Mouse (Mus musculus): Measurements from ENCODE around the gene Actr5. TPM values are rescaled to one million over a fixed set of nuclear protein-coding genes. Genes with fewer than 3 reads are reported as not detected.

Actr5 gene
- polyA plus RNA-seq, 1 experiment, result 7.7 TPM

DNA sequence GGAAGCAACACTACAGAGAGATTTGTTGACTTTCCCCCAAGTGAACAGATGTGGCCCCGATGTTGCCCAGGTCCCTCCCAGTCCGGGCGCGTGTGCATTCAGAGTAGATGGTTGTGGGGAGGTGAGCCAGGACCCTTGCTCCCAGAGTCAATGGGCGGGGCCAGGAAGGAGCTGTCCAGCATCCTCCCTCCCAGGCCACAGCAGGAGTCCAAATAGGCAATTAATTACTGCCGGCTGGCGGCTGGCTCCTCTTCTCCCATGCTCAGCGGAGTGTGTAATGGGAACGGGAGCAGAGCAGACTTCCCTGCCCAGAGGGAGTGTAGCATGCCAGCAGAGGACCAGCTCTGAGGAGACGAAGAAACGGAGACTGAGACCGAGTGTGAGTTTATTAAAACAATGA is 29.6 kb upstream of the Actr5 start:
- Histone ChIP-seq H3K4me3 (ENCODE audit: low read depth, low read length) (no peak overlapping the region), H3K27ac (ENCODE audit: insufficient read depth, low read depth, low read length) (no peak overlapping the region), H3K36me3 (ENCODE audit: control insufficient read depth, insufficient read depth, low read length) (no peaks in the 10 kb centered on the region), H3K4me1 (ENCODE audit: control insufficient read depth, insufficient read depth, insufficient read length, low read length) (no peaks in the 10 kb centered on the region), H3K27me3 (ENCODE audit: control insufficient read depth, insufficient read depth, low read length) (no peaks in the 10 kb centered on the region)
- 3% methylated on average over 12 of the region's 12 CpGs for WGBS
- TF ChIP-seq POLR2A (IDR thresholded peaks at IDR 0.05; ENCODE audit: low read depth, low read length) (no peak), CTCF (IDR thresholded peaks at IDR 0.05; ENCODE audit: extremely low read depth, insufficient read length, insufficient replicate concordance, low read depth, low read length) (no peak)

DNA sequence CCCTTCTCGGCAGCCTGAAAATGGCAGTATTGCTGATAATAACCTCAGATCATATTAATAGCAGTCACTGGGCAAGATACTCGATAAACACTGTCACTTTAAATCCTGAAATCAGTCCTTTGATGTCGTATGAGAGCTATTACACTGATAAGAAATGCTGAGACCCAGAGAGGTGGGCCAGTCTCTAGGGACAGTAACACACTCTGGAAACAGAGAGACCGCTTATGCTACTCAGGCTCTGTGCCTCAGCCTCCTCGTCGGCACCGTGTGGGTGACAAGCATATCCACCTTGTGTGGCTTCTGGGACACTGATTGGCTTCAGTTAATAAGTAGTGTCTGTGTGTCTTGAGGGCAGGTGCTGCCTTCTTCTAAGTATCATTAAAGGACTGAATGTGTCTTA is 29.1 kb upstream of the Actr5 start:
- 30% methylated on average over 7 of the region's 7 CpGs for WGBS
- Histone ChIP-seq H3K27me3 (ENCODE audit: control insufficient read depth, insufficient read depth, low read length) (no peaks in the 10 kb centered on the region), H3K27ac (ENCODE audit: insufficient read depth, low read depth, low read length) (no peak overlapping the region), H3K4me3 (ENCODE audit: low read depth, low read length) (no peak overlapping the region), H3K36me3 (ENCODE audit: control insufficient read depth, insufficient read depth, low read length) (no peaks in the 10 kb centered on the region), H3K4me1 (ENCODE audit: control insufficient read depth, insufficient read depth, insufficient read length, low read length) (no peaks in the 10 kb centered on the region)
- TF ChIP-seq POLR2A (IDR thresholded peaks at IDR 0.05; ENCODE audit: low read depth, low read length) (no peak), CTCF (IDR thresholded peaks at IDR 0.05; ENCODE audit: extremely low read depth, insufficient read length, insufficient replicate concordance, low read depth, low read length) (no peak)

DNA sequence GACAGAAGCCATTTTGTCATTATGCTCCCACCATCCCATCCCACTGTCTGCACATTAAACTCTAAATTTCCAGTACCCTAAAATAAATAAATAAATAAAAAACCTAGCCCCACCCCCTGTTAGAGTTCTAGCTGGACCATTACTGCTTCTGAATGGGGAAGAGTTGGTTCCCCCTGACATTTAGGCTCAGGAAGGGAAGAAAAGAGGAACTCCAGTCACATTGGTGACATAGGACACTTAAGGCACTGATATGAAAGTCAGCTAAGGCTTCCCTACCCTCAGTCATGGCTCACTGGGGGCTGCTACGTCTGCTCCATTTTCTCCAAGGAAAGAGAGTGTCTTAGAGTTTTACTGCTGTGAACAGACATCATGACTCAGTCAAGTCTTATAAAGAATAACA is 27.9 kb upstream of the Actr5 start:
- H3K4me1 ChIP-seq (ENCODE audit: control insufficient read depth, insufficient read depth, insufficient read length, low read length), result no peaks in the 10 kb centered on the region
- H3K27me3 ChIP-seq (ENCODE audit: control insufficient read depth, insufficient read depth, low read length), result no peaks in the 10 kb centered on the region
- no peaks in the 10 kb centered on the region for H3K36me3 ChIP-seq (ENCODE audit: control insufficient read depth, insufficient read depth, low read length)
- no peak overlapping the region for H3K4me3 ChIP-seq (ENCODE audit: low read depth, low read length)
- H3K27ac ChIP-seq (ENCODE audit: insufficient read depth, low read depth, low read length), result no peak overlapping the region
- WGBS, result 54% methylated on average over 1 of the region's 1 CpGs
- TF ChIP-seq POLR2A (IDR thresholded peaks at IDR 0.05; ENCODE audit: low read depth, low read length), result no peak
- no peak for TF ChIP-seq CTCF (IDR thresholded peaks at IDR 0.05; ENCODE audit: extremely low read depth, insufficient read length, insufficient replicate concordance, low read depth, low read length)

DNA sequence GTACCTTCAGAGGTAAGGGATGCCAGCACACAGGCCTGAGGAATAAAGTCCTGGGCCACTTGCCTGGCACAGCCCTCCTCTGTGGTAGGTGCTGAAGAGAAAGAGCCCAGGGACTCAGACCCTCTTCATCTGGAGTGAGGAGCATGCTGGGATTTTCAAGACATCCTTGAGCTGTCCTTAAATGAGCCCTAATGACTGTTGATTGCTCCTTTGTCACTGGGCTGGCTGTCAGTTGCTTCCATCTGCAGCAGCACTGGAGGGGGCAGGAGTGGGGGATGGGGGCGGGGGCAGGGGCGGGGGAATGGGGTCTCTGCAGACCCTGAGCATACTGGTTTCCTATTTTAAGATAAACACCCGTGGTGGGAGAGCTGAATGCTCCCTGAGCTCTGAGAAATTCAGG is 24.2 kb upstream of the Actr5 start:
- Histone ChIP-seq H3K4me3 (ENCODE audit: low read depth, low read length) (no peak overlapping the region), H3K27ac (ENCODE audit: insufficient read depth, low read depth, low read length) (no peak overlapping the region), H3K4me1 (ENCODE audit: control insufficient read depth, insufficient read depth, insufficient read length, low read length) (no peaks in the 10 kb centered on the region), H3K27me3 (ENCODE audit: control insufficient read depth, insufficient read depth, low read length) (peaks cover 14% of the 10 kb centered on the region; the same call in 1 of the 2 replicates), H3K36me3 (ENCODE audit: control insufficient read depth, insufficient read depth, low read length) (no peaks in the 10 kb centered on the region)
- 17% methylated on average over 3 of the region's 3 CpGs for WGBS
- TF ChIP-seq CTCF (IDR thresholded peaks at IDR 0.05; ENCODE audit: extremely low read depth, insufficient read length, insufficient replicate concordance, low read depth, low read length), result no peak
- no peak for TF ChIP-seq POLR2A (IDR thresholded peaks at IDR 0.05; ENCODE audit: low read depth, low read length)

DNA sequence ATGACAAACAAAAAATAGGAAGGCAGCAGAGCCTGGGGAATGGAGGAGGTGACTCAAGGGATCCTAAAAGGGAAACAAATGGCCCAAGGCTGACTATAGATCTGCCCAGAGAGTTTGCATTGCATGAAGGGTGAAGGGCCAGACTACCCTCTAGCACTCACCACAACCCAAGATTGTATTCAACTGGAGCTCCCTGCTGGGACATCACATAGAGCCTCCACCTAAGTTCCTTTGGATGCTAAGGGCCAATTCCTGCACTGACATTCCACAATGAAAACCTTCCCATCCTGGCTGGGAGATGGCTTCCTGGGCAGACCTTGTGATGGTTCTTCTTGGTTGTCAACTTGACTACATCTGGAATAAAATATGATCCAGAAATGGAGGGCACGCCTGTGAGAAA is 23.4 kb upstream of the Actr5 start:
- Histone ChIP-seq H3K4me3 (ENCODE audit: low read depth, low read length) (no peak overlapping the region), H3K27ac (ENCODE audit: insufficient read depth, low read depth, low read length) (no peak overlapping the region), H3K36me3 (ENCODE audit: control insufficient read depth, insufficient read depth, low read length) (no peaks in the 10 kb centered on the region), H3K27me3 (ENCODE audit: control insufficient read depth, insufficient read depth, low read length) (peaks cover 15% of the 10 kb centered on the region; the same call in 1 of the 2 replicates), H3K4me1 (ENCODE audit: control insufficient read depth, insufficient read depth, insufficient read length, low read length) (no peaks in the 10 kb centered on the region)
- WGBS, result 43% methylated on average over 1 of the region's 1 CpGs
- TF ChIP-seq POLR2A (IDR thresholded peaks at IDR 0.05; ENCODE audit: low read depth, low read length) (no peak), CTCF (IDR thresholded peaks at IDR 0.05; ENCODE audit: extremely low read depth, insufficient read length, insufficient replicate concordance, low read depth, low read length) (no peak)

DNA sequence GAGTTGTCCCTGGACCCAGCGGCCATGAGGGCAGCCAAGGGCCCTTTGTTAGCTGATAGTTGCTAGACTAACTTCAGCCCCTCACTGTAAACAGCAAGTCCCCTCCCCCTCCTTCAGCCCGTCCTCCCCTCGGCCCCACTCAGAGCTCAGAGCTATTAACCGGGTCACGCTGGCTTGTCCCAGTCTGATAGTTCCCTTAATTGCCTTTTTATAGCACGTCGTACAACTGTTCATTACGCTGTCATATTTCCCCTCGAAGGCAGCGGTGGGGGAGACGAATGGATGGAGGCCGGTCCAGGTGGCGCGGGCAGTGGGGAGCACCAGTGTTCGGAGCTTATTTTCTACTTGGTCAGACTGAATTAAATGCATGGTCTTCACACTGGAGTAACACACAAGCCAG is 22.0 kb upstream of the Actr5 start:
- Histone ChIP-seq H3K27me3 (ENCODE audit: control insufficient read depth, insufficient read depth, low read length) (peaks cover 22% of the 10 kb centered on the region; the same call in 1 of the 2 replicates), H3K27ac (ENCODE audit: insufficient read depth, low read depth, low read length) (no peak overlapping the region), H3K36me3 (ENCODE audit: control insufficient read depth, insufficient read depth, low read length) (no peaks in the 10 kb centered on the region), H3K4me1 (ENCODE audit: control insufficient read depth, insufficient read depth, insufficient read length, low read length) (no peaks in the 10 kb centered on the region), H3K4me3 (ENCODE audit: low read depth, low read length) (no peak overlapping the region)
- 15% methylated on average over 15 of the region's 15 CpGs for WGBS
- TF ChIP-seq POLR2A (IDR thresholded peaks at IDR 0.05; ENCODE audit: low read depth, low read length) (no peak), CTCF (IDR thresholded peaks at IDR 0.05; ENCODE audit: extremely low read depth, insufficient read length, insufficient replicate concordance, low read depth, low read length) (no peak)

DNA sequence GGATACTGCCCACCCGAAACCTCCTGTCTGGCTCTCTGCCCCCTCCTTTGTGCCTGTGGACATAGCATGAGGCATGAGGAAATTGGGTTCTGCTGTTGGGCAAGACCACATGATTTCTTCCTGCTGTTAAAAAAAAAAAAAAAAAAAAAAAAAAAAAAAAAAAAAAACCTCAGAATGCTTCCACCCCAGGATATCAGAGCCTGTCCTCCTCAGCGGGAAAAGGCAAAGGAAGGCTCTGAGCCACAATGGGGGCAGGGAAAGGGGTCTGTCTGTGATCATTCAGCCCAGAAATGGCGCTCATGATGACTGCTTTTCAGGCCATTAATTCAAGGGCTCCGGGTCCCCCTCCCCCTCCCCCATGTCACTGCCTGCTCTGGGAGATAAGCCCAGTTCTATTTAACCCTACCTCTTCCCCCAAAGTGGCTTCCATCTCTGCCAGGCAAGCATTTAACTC is 18.1 kb upstream of the Actr5 start:
- TF ChIP-seq CTCF (IDR thresholded peaks at IDR 0.05; ENCODE audit: extremely low read depth, insufficient read length, insufficient replicate concordance, low read depth, low read length) (no peak), POLR2A (IDR thresholded peaks at IDR 0.05; ENCODE audit: low read depth, low read length) (no peak)
- Histone ChIP-seq H3K27ac (ENCODE audit: insufficient read depth, low read depth, low read length) (no peak overlapping the region), H3K27me3 (ENCODE audit: control insufficient read depth, insufficient read depth, low read length) (peaks cover 58% of the 10 kb centered on the region), H3K4me1 (ENCODE audit: control insufficient read depth, insufficient read depth, insufficient read length, low read length) (no peaks in the 10 kb centered on the region; the same call in 1 of the 2 replicates), H3K4me3 (ENCODE audit: low read depth, low read length) (no peak overlapping the region), H3K36me3 (ENCODE audit: control insufficient read depth, insufficient read depth, low read length) (no peaks in the 10 kb centered on the region)
- 6% methylated on average over 4 of the region's 4 CpGs for whole genome bisulfite sequencing
